Mouse (Mus musculus) cerebellum, postnatal 14 days (tissue): ENCODE data around the gene Col23a1.

ENCODE experiments used
- DNase-seq, 2 experiments: peaks; one replicate each; pipeline ENCODE4 v3.0.0; 2021; ENCODE audit warnings: mixed read lengths in 2 of 2

Gene Col23a1

DNA sequence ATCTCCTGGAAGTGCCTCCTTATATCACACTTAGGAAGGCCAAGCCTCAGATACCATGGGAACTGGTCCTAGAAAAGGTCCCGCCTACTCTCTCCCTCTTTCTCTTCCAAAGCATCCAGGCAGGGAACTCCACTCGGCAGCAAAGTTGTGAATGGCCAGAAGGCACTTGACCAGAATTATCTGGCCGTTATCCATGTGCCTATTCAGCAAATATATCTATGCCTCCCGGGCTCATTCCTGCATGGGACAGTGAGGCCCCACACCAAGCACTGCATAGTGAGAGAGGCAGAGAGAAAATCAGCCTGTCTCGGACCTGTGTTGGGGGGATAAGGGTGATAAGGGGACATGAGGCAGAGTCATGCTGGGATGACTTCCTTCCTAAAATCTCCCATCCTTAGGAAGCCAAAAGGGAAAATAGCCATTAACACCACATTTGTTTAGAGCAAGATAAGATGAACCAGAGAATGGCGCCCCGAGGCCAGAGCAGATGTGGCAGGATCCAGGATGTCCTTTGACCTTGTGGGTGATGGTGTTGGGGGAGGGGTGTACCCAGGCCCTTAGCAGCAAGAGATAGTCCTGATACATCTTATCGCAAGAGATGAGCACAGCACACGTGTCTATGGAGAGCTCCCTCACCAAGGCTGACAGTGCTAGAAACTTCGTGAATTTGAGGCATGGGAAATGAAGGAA lies 196.2 kb downstream of the Col23a1 start:
- no peak for DNase-seq

DNA sequence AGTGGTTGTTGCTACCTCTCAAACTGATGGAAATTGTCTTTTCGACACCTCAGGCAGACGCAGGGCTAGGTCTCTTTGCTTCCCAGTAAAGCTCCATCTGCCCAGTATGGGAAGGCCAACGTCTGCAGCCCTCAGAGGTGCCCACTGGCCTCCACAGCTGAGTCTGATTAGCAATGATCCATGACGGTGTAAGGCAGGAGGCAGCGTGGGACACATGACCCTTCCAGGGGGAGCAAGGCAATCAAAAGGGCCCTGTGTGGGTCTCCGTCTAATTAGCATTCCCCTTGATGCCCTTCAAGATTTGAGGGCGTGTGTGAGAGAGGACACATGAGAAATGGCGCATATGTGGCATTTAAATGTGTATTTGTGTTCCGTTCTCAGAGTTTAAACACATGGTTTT lies 199.1 kb downstream of the Col23a1 start:
- no peak for DNase-seq

DNA sequence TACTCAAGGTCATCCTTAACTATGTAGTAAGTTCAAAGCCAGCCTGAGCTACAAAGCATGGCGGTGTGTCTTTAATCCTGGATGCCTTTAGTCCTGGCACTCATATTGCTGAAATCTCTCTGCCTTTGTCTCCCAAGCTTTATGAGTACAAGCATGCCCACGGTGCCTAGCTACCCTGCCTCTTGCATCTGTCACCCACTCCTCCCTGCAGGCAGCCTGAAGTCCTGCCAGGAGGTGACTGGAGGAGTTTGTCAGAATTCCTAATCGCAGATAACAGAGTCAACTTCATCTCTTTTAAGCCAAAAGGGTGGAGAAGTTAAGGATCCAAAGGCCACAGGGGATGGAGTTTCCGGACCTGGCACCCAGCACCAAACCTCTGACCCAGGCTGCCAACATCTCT lies 203.7 kb downstream of the Col23a1 start:
- DNase-seq = peak in 1 of 2 experiments; percentile 22

DNA sequence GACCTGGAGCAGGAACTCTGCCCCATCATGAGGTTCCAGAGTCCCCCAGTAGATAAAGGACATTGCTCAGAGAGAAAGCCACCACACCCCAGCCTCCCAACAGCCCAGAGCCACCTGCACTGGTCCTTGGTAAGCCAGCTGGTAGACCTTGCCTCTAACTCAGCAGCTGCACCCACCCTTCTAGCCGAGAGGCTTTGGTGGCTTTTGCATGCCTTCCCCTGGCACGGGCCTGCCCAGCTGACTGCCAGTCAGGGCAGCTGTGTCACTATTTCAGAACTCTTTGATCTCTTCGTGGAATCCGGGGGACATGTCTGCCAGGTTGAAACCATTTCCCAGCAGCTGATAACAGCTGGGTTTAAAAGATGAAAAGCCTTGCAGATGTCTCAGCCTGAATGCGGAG lies 204.5 kb downstream of the Col23a1 start:
- DNase-seq = no peak

DNA sequence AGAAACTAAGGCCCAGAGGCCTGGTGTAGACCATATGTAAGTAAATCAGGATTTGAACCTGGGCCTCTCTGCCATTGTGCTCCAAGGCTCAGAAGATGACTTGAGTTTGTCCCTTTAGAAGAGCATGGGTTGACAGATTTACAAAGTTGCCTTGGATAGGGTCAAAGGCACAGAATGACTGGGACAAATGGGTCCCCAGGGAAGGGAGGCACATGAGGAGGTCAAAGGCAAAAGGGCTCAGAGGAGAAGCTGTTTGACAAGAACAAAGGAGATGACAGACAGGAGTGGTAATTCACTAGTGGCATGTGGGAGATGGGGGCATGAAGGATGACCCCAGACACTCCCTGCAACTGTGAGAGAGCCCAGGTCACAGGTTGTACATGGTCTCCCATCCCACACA lies 210.1 kb downstream of the Col23a1 start:
- DNase-seq = no peak

DNA sequence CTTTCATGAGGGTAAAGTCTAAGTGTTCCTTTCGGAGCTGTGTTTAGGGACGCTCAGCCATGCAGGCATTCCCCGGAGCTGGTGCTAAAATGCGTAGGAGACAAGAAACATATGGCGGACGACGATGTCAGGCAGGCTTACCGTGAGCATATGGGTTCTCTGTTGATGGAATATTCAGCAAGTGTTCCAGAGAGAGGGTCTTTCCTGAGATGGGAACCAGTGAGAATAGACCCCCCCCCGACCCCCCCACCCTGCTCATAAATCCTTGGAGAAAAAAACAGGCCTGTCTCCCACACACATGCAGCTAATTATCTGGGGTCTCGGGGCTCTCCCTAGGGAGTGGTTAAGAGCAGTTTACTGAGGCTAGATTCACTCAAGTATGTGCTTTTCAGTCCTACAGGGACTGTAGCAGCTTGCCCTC lies 212.7 kb downstream of the Col23a1 start:
- DNase-seq = no peak

DNA sequence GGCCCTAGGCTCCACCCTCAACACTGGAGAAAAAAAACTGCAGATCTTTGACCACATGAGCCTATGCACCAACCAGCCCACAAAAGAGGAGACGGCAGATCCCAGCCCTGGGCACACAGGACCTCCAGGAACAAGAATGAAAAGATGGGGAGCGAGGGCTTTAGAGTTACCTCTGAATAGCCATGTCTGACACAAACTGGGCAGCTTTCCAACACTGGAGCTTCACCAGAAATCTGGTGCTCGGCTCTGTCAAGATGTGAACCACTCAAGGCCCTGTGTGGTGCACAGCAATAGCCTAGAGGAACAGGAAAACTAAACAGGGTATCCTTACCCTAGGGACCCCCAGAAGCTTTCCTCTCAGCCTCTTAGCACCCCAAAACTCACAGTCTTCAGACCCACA lies 215.2 kb downstream of the Col23a1 start:
- DNase-seq = peak; percentile 69 to 83

DNA sequence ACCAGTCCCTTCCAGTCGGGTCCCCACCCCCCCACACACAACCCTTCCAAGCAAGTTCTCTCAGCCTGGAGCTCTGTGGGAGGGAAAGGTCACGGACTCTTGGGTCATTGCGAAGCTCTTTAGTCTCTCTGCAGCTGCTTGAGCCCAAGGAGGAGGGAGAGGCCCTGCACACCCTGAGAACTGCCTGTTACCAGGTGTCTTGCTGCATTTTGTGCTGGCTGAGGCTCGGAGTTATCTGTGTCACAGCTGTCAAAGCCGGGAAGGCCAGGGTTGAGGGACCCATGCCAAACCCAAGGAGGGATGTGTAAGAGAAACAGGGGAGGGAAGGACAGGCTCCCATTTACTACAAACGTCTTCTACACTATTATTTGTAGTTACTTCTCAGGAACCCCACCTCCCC lies 218.3 kb downstream of the Col23a1 start:
- no peak for DNase-seq

DNA sequence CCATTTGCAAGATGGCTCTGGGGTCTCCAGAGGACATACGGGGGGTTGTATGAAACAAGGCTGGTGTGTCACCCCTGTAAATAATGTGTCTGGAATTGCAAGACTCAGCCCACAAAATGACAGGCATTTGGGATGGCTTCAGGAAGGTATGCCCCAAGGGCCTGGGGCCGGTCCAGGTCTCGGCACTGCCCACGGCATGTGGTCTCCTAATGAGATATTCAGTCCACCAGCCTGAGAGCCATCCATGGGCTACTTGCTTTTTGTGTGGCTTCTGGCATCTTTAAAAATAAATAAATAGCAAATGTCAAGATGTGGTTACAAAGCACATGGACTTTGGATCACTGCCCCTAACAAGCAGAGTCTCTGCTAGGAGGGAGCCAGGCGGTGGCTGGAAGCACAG lies 219.5 kb downstream of the Col23a1 start:
- no peak for DNase-seq

DNA sequence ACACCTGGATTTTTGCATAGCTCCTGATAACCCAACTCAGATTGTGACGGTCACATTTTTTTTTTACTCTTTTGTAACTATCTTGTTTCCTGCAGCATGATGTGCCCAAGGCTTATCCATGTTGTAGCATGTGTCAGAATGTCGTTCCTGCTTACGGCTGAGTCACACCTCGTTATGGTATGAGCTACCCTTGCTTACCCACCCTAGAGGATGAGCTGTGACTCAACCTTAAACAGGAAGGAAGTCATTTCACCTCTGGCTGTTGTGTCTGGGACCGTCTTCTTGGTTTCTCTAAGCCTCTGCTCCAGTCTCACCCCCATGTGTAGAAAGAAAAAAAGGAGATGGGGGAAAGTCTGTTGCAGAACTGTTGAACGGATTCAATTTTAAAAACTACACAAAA lies 223.3 kb downstream of the Col23a1 start:
- DNase-seq = no peak

DNA sequence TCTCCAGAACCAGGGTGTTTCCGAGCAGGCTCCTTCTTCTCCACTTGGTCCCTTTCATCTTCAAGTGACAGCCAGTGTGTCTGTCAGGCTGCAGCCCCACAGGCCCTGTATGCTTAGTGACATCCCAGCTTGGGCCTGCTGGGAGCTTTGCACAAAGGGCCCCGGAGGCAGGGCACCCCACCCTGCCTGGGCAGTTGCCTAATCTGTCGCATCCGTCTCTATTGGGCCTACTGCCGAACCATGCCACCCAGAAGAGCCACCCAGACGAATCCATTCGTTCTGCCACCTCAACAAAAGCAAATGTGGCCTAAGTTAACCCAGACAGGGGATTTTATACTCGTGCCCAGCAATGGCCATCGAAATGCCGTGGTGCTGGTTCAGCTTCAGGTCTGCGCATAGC lies 225.6 kb downstream of the Col23a1 start:
- DNase-seq = no peak

DNA sequence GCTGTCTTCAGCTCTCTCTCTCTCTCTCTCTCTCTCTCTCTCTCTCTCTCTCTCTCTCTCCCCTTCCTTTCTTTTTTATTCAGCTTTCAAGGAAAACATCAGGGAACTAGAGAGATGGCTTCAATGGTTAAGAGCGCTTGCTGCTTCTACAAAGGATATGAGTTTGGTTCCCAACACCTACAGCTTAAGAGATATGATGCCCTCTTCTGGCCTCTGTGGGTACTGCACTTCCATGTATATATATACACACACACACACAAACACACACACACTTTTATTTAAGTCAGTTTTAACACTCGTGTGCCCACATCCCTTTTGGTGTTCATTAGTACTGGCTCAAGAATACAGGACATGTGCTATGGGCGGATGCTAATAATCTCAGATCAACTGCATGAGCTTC lies 228.4 kb downstream of the Col23a1 start:
- DNase-seq = no peak

DNA sequence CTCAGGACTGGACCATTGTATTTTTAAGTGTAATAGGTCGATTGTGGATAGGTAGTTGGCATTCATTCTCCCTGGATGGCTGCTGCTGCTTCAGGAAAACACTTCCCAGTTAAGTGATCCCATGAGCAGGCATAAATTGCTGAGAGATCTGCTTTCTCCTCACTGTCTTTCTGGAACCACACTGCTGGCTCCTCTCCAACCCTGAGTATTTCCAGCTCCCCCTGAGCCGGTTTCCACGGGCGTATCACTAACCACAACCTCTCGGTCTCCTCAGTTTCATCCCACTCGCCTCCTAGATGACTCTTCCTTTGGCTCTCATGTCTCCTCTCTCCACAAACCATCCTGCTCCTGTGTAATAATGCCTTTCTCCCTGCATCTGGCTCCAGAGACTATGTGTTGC lies 228.9 kb downstream of the Col23a1 start:
- DNase-seq = no peak

DNA sequence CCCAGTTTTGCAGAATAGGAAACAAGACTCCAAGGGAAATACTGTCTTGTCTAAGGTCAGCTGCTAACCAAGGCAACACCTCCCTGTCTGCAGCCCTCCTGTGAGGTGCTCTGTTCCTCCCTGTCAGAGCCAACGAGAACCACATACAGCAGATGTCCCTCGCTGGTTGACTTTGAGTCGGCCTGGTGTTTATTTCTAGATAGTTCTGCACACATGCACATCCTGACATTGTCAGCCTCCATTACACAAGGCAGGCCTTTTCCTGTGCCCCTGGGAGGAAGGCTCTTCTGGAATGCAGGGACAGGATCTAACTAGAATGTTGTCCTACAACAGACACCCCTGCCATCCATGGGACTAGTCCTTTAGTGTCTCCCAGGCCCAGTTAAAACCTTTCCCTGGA lies 231.7 kb downstream of the Col23a1 start:
- no peak for DNase-seq

DNA sequence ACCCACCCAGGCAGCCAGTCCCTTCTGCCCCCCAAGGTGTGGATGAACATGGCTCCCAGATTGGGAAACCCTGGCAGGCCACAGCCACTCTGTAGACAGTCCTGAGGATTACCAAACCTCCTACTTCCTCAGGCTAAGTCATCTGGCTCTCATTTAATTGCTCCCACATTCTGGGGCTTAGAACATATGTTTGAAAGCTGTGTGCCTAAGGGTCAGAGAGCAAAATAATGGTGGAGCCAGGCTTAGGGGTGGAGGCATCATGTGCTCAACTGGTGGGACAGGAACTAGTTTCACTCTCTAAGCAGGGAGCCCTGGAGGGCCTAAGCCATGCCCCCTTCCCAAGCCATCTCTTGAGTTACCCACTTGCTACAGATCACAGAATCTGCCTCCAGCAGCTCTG lies 233.5 kb downstream of the Col23a1 start:
- DNase-seq = no peak

DNA sequence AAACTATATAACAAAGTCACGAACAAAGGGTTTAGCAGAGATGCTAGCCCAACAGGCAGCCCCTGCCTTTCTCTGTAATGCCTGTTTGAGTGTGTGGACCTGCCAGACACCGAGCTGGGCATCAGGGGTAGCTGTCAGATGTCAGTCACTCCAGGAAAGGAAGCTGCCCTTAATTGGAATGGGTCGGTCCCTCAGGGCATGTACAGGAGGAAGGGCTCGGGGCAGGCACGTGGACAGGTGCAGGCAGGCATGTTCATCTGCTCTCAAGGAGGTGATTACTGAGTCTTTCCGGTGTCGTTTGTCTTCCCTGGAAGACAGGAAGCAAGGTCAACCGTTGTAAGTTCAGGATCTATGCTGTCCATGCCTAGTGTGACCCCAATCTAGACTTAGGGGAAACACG lies 233.9 kb downstream of the Col23a1 start:
- no peak for DNase-seq

DNA sequence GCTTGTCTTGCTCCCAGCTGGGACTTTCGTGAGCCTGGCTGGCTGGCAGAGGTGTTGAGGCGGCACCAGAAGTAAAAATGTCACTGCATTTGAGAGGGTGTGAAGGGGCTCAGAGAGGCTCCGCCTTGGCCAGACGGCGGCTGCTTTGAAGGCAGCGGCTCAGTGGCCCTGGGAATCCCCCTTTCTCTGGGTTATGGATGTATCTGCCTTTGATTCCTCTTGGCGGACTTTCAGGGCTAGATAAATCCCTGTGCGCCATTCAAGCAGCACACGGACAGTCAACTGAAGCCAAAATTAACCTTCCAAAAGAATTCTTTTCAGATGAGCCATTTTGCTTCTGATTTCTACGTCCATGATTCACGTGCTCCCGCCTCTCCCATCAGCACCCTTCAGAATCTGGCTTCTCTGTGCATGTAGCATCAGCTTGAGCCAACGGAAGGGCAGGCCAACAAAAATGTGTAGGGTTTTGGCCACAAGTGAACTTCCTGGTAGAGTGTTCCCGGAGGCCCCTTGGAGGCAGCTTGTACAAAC lies 237.0 kb downstream of the Col23a1 start:
- DNase-seq = no peak

DNA sequence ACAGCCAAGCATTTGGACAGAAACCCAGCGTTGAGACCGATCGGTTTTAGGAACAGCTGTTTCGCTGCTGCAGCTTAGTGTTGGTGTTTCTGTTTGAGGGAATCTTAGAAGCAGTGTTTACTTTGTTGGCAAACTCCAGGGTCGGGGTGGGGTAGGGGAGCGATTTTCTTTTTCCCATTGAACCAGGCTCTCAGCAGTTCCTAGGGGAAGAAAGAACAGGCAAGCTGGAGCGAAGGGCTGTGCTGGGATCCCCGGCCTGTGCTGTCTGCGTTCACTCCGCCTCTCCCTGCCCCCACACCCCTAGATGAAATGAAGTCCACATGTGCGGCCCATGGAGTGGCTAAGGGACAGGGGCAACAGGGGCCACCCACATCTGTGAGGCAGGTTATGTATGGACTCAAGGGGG lies 243.4 kb downstream of the Col23a1 start:
- no peak for DNase-seq

DNA sequence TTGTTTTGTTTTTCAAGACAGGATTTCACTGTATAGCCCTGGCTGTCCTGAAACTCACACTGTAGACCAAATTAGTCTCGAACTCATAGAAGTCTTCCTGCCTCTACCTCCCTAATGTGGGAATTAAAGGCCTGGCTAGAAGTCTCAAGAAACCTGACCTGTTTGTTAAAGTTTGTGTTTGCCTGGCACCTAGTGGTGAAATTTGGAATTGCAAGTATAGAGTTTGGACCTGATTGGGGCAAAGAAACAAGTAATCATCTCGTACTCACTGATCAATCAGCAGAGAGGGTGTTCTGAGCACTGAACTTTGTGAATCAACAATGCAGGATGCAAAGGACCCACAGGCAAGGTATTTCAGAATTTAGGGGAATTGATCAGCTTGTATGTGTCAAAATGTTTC lies 244.6 kb downstream of the Col23a1 start:
- peak; percentile 80 to 85 for DNase-seq

DNA sequence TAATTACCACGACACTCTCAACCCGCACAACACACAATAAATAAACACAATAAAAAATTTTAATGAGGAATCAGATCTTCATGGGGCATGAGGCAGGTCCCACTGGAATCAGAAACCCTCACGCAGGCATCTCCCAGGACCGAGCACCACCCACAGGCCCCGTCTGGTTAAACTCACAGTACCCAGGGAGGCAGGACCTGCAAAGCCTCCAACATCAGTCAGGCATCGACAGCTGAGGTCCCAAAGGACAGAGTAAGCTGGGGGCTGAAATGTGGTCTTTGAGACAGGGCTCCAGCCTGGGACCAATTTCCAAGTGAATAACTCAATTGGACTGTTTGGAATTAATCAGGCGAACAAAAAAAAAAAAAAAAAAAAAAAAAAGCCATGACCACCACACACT lies 248.7 kb downstream of the Col23a1 start:
- no peak for DNase-seq

DNA sequence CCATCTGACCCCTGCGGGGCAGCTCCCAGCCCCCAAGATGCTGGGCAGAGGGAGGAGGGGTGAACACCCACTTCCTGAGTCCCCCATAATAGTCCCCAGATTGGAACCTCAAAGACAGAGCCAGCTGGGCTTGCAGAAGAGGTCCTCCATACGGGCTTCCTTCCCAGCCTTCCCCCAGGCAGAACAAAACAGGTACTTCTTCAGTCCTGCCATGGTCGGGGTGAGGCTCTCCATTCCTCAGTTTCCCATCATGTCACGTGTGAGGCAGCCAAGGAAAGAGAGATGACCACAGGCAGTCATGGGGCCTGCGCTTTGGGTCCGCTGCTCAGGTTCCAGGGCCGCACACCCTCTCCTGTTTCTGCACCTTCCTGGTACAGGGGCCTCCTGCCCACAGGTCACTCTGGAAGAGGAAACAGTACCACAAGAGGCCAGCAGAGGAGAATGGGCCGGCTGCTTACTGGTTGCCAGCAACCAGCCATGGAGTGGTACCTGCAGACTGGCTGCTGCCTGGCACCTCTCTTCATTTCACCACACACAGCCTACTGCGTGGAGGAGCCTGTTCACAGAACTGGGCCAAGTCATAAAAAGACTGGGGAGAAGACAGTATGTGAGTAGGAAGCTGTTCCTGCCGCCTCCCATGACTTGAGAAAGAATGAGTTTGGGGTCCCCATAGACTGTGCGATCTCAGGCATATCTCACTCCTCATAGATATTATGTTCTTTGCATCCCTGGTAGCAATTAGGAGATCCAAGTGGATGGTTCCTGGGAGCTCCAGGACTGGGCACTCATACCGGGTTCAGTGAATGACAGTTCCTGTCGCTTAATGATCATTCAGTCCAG lies 249.4 kb downstream of the Col23a1 start:
- DNase-seq = peak in 1 of 2 experiments; percentile 24

DNA sequence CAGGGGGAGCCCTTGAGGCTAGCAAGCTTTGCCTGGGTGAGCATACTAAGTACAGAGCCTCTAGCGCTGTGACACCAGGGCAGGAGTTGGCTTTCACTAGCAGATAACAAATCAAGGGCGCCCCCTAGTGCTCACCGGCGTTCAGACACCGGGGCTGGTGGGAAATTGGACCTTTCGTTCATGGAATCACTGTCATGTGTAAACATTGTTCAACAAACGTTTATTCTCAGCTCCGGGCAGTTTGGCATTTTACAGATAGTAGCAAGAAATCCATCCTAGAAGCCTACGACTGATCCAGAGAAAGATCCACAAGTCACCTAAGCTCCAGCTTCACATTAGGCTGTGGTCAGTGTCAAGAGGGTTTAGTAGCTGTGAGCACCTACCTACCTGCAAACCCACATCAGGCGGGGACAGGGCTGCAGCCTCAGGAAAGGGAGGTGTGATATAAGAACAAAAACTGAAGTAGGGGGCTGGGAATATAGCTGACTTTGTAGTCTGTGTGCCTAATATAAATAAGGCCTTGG lies 250.1 kb downstream of the Col23a1 start:
- peak; percentile 98 to 100 for DNase-seq

DNA sequence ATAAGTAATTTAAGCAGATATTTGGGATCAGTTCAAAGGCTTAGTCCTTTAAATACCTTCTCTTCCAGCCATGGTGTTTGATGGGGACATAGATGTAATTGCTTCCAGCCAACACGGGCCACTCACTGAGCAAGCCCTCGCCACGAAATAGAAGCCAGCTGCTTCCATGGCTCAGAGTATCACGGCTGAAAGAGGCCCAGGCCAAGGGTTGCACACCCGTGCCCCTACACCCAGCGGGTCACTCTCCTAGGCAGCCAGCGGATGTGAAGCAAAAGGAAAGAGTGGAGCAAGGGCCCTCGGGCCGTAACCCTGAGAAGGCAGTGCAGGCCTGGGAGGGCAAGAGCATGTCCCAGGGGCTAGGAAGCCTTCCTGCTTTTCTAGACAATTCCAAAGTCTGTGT lies 252.7 kb downstream of the Col23a1 start:
- DNase-seq = no peak

DNA sequence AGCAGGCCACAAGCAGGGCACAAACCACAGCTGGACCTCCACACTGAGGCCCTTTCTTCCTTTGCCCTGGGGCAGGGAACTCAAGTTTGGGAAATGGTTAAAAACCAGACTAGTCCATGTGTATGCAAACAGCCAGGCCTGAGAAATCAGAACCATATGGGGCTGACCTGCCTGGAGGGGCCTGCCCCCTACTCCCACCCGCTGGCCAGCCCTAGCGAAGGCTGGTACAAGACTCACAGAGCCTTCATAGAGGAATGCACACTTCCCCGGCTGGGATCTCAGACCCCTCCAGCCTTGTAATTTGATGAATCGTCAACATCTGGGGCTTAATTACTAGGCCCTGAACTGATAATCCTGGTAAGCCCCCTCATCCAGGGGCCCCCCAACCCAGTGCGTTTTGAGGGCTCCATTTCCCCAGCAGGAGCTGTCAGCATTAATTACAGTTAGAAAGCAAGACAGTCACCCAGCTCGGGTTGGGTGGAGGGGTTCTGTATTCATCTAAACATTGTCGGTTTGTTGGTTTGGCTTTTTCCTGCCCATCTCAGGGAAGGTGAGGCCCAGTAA lies 253.8 kb downstream of the Col23a1 start:
- no peak for DNase-seq
